Mouse (Mus musculus): ENCODE measurements at regions not wholly inside any gene's neighbourhood (a gene's known extent, or its start where the extent isn't known, plus 50 kb on each side); places are given as distances from the start of the nearest gene placed in this dataset.

- in situ Hi-C loops (cut with MboI, MseI): no loop called here
Measured at GRCm38 (mm10) chr4:89446765-89447487, 136.1 kb upstream of the Cdkn2b start.

- in situ Hi-C loops (cut with MboI, MseI): no loop called here
Measured at GRCm38 (mm10) chr4:89446156-89446716, 135.4 kb upstream of the Cdkn2b start.

- in situ Hi-C loops (cut with MboI, MseI): no loop called here
Measured at GRCm38 (mm10) chr4:89445214-89446155, 134.6 kb upstream of the Cdkn2b start.

- in situ Hi-C loops (cut with MboI, MseI): no loop called here
Measured at GRCm38 (mm10) chr4:89442526-89442925, 131.7 kb upstream of the Cdkn2b start.

GRCm38 (mm10) chr4:89440821-89441220 is 130.0 kb upstream of the Cdkn2b start:
- in situ Hi-C loops (cut with MboI, MseI): no loop called here

GRCm38 (mm10) chr4:89440326-89440725 is 129.5 kb upstream of the Cdkn2b start:
- in situ Hi-C loops (cut with MboI, MseI): no loop called here

GRCm38 (mm10) chr4:89438665-89439064 is 127.8 kb upstream of the Cdkn2b start:
- in situ Hi-C loops (cut with MboI, MseI): no loop called here

- in situ Hi-C loops (cut with MboI, MseI): no loop called here
Measured at GRCm38 (mm10) chr4:89436764-89437163, 125.9 kb upstream of the Cdkn2b start.

GRCm38 (mm10) chr4:89434152-89434551 is 123.3 kb upstream of the Cdkn2b start:
- in situ Hi-C loops (cut with MboI, MseI): no loop called here

GRCm38 (mm10) chr4:89433528-89433927 is 122.7 kb upstream of the Cdkn2b start:
- in situ Hi-C loops (cut with MboI, MseI): no loop called here

- in situ Hi-C loops (cut with MboI, MseI): no loop called here
Measured at GRCm38 (mm10) chr4:89431520-89431919, 120.7 kb upstream of the Cdkn2b start.

GRCm38 (mm10) chr4:89428465-89428864 is 117.6 kb upstream of the Cdkn2b start:
- in situ Hi-C loops (cut with MboI, MseI): no loop called here

GRCm38 (mm10) chr4:89427345-89428293 is 116.8 kb upstream of the Cdkn2b start:
- in situ Hi-C loops (cut with MboI, MseI): no loop called here

- in situ Hi-C loops (cut with MboI, MseI): no loop called here
Measured at GRCm38 (mm10) chr4:89425916-89426315, 115.1 kb upstream of the Cdkn2b start.

GRCm38 (mm10) chr4:89421694-89422354 is 111.0 kb upstream of the Cdkn2b start:
- in situ Hi-C loops (cut with MboI, MseI): no loop called here

- in situ Hi-C loops (cut with MboI, MseI): no loop called here
Measured at GRCm38 (mm10) chr4:89420868-89421267, 110.0 kb upstream of the Cdkn2b start.

- in situ Hi-C loops (cut with MboI, MseI): no loop called here
Measured at GRCm38 (mm10) chr4:89419507-89419906, 108.7 kb upstream of the Cdkn2b start.

GRCm38 (mm10) chr4:89405624-89406167 is 94.9 kb upstream of the Cdkn2b start:
- in situ Hi-C loops (cut with MboI, MseI): no loop called here

- in situ Hi-C loops (cut with MboI, MseI): no loop called here
Measured at GRCm38 (mm10) chr4:89403151-89403550, 92.3 kb upstream of the Cdkn2b start.

GRCm38 (mm10) chr4:89402324-89402723 is 91.5 kb upstream of the Cdkn2b start:
- in situ Hi-C loops (cut with MboI, MseI): no loop called here
